10 mouse cellular contexts compared by ENCODE assay signal in the genomic region with DNA sequence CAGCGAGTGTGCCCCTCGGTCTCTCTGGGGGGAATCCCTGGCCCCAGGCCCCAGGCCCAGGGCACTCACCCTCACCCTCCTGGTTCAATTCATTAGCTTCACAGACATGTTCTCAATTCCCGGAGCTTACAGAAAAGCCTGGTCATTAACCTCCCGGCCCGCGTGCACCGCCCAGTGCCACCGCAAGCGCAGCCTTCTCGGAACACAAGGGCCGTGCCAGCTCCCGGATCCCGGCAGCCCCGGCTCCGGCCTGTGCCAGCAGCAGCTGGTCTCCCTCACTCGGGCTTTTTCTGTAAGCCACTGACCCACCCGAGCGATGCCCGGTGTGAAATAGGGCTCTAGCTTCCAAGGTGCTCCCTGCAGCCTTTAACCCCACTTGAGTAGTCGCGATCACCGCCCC. TPM values are rescaled to one million over a fixed set of nuclear protein-coding genes. Genes with fewer than 3 reads are reported as not detected.
DNase-seq lines count a peak whose midpoint lies in the region; ATAC-seq lines count a peak whose summit lies in the region.
"Had no signal": no experiment of that assay in that cellular context is flagged by ENCODE, and none has a peak within 500 bp of the region (broad histone marks: within the 10 kb centered on the region; RNA-seq: fewer than 3 reads in every experiment).

No protein-coding gene starts in this region.

- no peak overlapping the region; the same call in 1 of the 2 replicates for H3K9ac ChIP-seq in forebrain, embryonic 15.5 days (replicated peaks)
- 0 out of 2 replicates have a peak overlapping the region, but pooled peaks have one; percentile 13 for H3K9ac ChIP-seq in limb, embryonic 11.5 days (ENCODE audit: low read length)

- peaks cover 38% of the 10 kb centered on the region for H3K27me3 ChIP-seq in forebrain, embryonic 15.5 days
- H3K27me3 ChIP-seq in limb, embryonic 11.5 days (ENCODE audit: control insufficient read depth, insufficient read depth, low read length) = peaks cover 42% of the 10 kb centered on the region
- H3K27me3 ChIP-seq: CH12.LX had no signal

- 1% methylated on average over 22 of the region's 22 CpGs for WGBS in forebrain, embryonic 15.5 days
- 1% methylated on average over 22 of the region's 22 CpGs for WGBS in limb, embryonic 11.5 days

- H3K36me3 ChIP-seq in forebrain, embryonic 15.5 days = no peaks in the 10 kb centered on the region
- H3K36me3 ChIP-seq in limb, embryonic 11.5 days (ENCODE audit: control insufficient read depth, insufficient read depth, low read length) = no peaks in the 10 kb centered on the region

- no peaks in the 10 kb centered on the region for H3K9me3 ChIP-seq in forebrain, embryonic 15.5 days
- H3K9me3 ChIP-seq in limb, embryonic 11.5 days (ENCODE audit: control insufficient read depth, low read length) = no peaks in the 10 kb centered on the region

- peak overlapping the region; percentile 28 for H3K4me2 ChIP-seq in forebrain, embryonic 15.5 days (replicated peaks)
- H3K4me2 ChIP-seq in limb, embryonic 11.5 days (ENCODE audit: low read depth, severe bottlenecking) = peak overlapping the region; percentile 35; the same call in 1 of the 2 replicates

- H3K4me3 ChIP-seq in forebrain, embryonic 15.5 days = peak overlapping the region; percentile 7; the same call in 1 of the 2 replicates
- peak overlapping the region; percentile 2 for H3K4me3 ChIP-seq in limb, embryonic 11.5 days (ENCODE audit: low read depth, low read length)
- H3K4me3 ChIP-seq: erythroblast, embryonic 14.5 days had no signal

- H3K4me1 ChIP-seq in forebrain, embryonic 15.5 days = peaks cover 12% of the 10 kb centered on the region
- peaks cover 21% of the 10 kb centered on the region for H3K4me1 ChIP-seq in limb, embryonic 11.5 days (ENCODE audit: control insufficient read depth, insufficient read depth, low read length)

- DNase-seq in gastrocnemius, postnatal 10 days = peak; percentile 44
- DNase-seq in gastrocnemius, adult 18-20 months (ENCODE audit: low spot score) = no peak
- DNase-seq in ES-CJ7 (ENCODE audit: low read depth, low spot score) = peak; percentile 19
- peak; percentile 62 for DNase-seq in limb, embryonic 11.5 days (ENCODE audit: low spot score)
- peak; percentile 12 for DNase-seq in right cerebral cortex, postnatal 4 days
- DNase-seq in urinary bladder, postnatal 4 days (ENCODE audit: low spot score in 2 of 2) = no peak

- ATAC-seq in forebrain, embryonic 15.5 days (replicated peaks) = no peak
- no peak for ATAC-seq in limb, embryonic 11.5 days (ENCODE audit: insufficient number of reproducible peaks, low FRiP score, low TSS enrichment, low read depth)
- ATAC-seq in cerebellum, adult (ENCODE audit: insufficient number of reproducible peaks, low FRiP score, low TSS enrichment) = no peak

- H3K27ac ChIP-seq in forebrain, embryonic 15.5 days (replicated peaks) = no peak overlapping the region
- H3K27ac ChIP-seq in limb, embryonic 11.5 days (replicated peaks; ENCODE audit: low read depth, low read length) = no peak overlapping the region

RNA-seq across cellular contexts. Expression of gene Tbx3, which starts 43.8 kb away (rescaled TPM):
- total RNA-seq in gastrocnemius, postnatal 10 days (2021) = 1 to 10 TPM; 7.0 to 9.7 TPM
- total RNA-seq in gastrocnemius, adult 18-20 months (2021) = 1 to 10 TPM; 4.5 to 8.7 TPM
- 1.7 and 2.4 TPM in 2 replicates for polyA plus RNA-seq in forebrain, embryonic 15.5 days (2015; fragmentation: Nextera tagmentation; extraction: Ambion mirVana)
- polyA plus RNA-seq in limb, embryonic 11.5 days (2014; fragmentation: Nextera tagmentation; extraction: Ambion mirVana) = 42.6 and 52.2 TPM in 2 replicates
- total RNA-seq: CH12.LX had no signal
- polyA plus RNA-seq: erythroblast, embryonic 14.5 days had no signal

Comparison
In these comparisons a context has a peak if more than half of its experiments do, and no peak if none do; other contexts are left out.
1. DNase-seq: peak in gastrocnemius, postnatal 10 days (single experiment), ES-CJ7 (single experiment), limb, embryonic 11.5 days (single experiment) and right cerebral cortex, postnatal 4 days (single experiment); none in gastrocnemius, adult 18-20 months (single experiment) and urinary bladder, postnatal 4 days (0 of 2).